Mouse (Mus musculus) liver, postnatal 0 days (tissue): ENCODE results near the gene Dcakd.

Experiments used
- CTCF ChIP-seq: sonication (generic); IDR thresholded peaks from 2 replicates; pipeline ENCODE4 v1.5.1; 2016; ENCODE audit warnings: antibody characterized with exemption, low read depth
- EP300 ChIP-seq: IDR thresholded peaks from 2 replicates; pipeline ENCODE4 v1.6.1; 2016; ENCODE audit warnings: antibody characterized with exemption, low read depth, mild to moderate bottlenecking

GRCm38 (mm10) chr11:102956962-102957614, 71.0 kb downstream of the Dcakd start:
- no peak for TF ChIP-seq EP300
- TF ChIP-seq CTCF = no peak
